ENCODE assay signal across 29 mouse cellular contexts in genomic region chr17:9947609-9948008, GRCm38 (mm10).
"Had no signal": no experiment of that assay in that cellular context is flagged by ENCODE, and none has a peak within 500 bp of the region (broad histone marks: within the 10 kb centered on the region; RNA-seq: fewer than 3 reads in every experiment).

No protein-coding gene starts in this region.

- H3K4me3 ChIP-seq: heart, embryonic 10.5 days; heart, embryonic 12.5 days; heart, embryonic 13.5 days; heart, embryonic 15.5 days; hindbrain, embryonic 10.5 days; hindbrain, embryonic 12.5 days; hindbrain, embryonic 13.5 days; hindbrain, embryonic 15.5 days; intestine, embryonic 15.5 days; kidney, embryonic 15.5 days; layer of hippocampus, adult 2 months; left cerebral cortex, adult 2 months had no signal

- DNase-seq: heart, postnatal 10 days; heart, postnatal 14 days; heart, postnatal 36 days; heart, postnatal 4 days; kidney, adult 11 months; kidney, adult 18-20 months; kidney, adult 2 months; kidney, adult 8-10 months; kidney, adult 9 months; kidney, postnatal 10 days; kidney, postnatal 25 days; kidney, postnatal 36 days; kidney, postnatal 4 days; layer of hippocampus, adult 9-11 months; layer of hippocampus, postnatal 36 days had no signal

- H3K36me3 ChIP-seq: heart, embryonic 10.5 days; heart, embryonic 12.5 days; heart, embryonic 13.5 days; heart, embryonic 15.5 days; hindbrain, embryonic 10.5 days; hindbrain, embryonic 12.5 days; hindbrain, embryonic 13.5 days; hindbrain, embryonic 15.5 days; intestine, embryonic 15.5 days; kidney, embryonic 15.5 days had no signal

- H3K4me2 ChIP-seq: heart, embryonic 11.5 days; heart, embryonic 12.5 days; heart, embryonic 13.5 days; heart, embryonic 15.5 days; hindbrain, embryonic 12.5 days; hindbrain, embryonic 13.5 days; hindbrain, embryonic 14.5 days; hindbrain, embryonic 15.5 days; intestine, embryonic 15.5 days; kidney, embryonic 15.5 days had no signal

- H3K27me3 ChIP-seq: heart, embryonic 12.5 days; heart, embryonic 13.5 days; heart, embryonic 15.5 days; hindbrain, embryonic 12.5 days; hindbrain, embryonic 13.5 days; hindbrain, embryonic 15.5 days; intestine, embryonic 15.5 days; kidney, embryonic 15.5 days had no signal
